Mouse (Mus musculus): Measurements from ENCODE around the gene Prss30.

DNA sequence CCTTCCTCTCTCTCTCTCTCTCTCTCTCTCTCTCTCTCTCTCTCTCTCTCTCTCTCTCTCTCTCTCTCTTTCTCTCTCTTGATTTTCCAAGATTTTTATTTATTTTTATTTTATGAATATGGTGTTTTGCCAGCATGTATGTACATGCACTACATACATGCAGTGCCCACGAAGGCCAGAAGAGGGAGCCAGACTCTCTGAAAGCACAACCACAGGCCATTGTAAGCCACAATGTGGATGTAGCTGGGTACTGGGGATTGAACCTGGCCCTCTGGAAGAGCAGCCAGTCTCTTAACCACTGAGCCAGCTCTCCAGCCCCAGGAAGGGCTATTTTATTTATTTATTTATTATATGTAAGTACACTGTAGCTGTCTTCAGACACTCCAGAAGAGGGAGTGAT is 11.1 kb downstream of the Prss30 start:
- TF ChIP-seq CTCF (IDR thresholded peaks at IDR 0.05; ENCODE audit: low read depth, low read length) (peak; percentile 72), POLR2A (IDR thresholded peaks at IDR 0.05; ENCODE audit: borderline replicate concordance, low read depth, low read length) (no peak)

Measured in bone marrow macrophage, adult 2 months (primary cell).